In the genomic region with DNA sequence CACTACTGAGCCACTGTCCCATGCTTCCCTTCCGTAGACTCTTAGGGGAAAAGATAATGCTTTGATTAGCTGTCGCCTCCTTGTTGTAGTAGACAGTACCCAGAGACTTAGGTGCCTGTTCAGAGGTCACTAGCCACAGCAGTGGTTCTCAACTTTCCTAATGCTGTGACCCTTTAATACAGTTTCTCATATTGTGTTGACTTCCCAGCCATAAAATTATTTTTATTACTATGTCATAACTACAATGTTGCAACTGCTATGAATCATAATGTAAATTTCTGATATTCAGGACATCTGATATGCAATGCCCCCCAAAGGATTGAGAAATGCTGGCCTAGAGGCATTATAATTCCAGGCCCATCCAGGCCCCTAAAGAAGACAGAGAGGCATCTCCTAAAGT, we compare ENCODE assay signal across 21 mouse cellular contexts.
"Had no signal": no experiment of that assay in that cellular context is flagged by ENCODE, and none has a peak within 500 bp of the region (broad histone marks: within the 10 kb centered on the region; RNA-seq: fewer than 3 reads in every experiment).

No protein-coding gene starts in this region.

- H3K27me3 ChIP-seq: limb, embryonic 12.5 days; limb, embryonic 15.5 days; lung, embryonic 15.5 days; midbrain, embryonic 13.5 days; neural tube, embryonic 12.5 days; neural tube, embryonic 15.5 days had no signal

- H3K4me1 ChIP-seq: neural tube, embryonic 12.5 days had no signal

- DNase-seq: kidney, postnatal 14 days; kidney, postnatal 4 days; left cerebral cortex, postnatal 4 days; lung, adult 18-20 months; lung, postnatal 10 days; lung, postnatal 36 days; right cerebral cortex, adult 18-20 months; right cerebral cortex, postnatal 25 days; spleen, adult 18-20 months; thymus, adult 18-20 months; thymus, postnatal 36 days had no signal

- H3K36me3 ChIP-seq: limb, embryonic 12.5 days; limb, embryonic 15.5 days; lung, embryonic 15.5 days; midbrain, embryonic 10.5 days; midbrain, embryonic 13.5 days; neural tube, embryonic 12.5 days; neural tube, embryonic 15.5 days had no signal

- H3K27ac ChIP-seq: limb, embryonic 12.5 days; limb, embryonic 15.5 days; liver, embryonic 14.5 days; lung, embryonic 15.5 days; midbrain, embryonic 10.5 days; midbrain, embryonic 13.5 days; neural tube, embryonic 12.5 days; neural tube, embryonic 15.5 days had no signal

- H3K9me3 ChIP-seq: limb, embryonic 12.5 days; limb, embryonic 15.5 days; lung, embryonic 15.5 days; megakaryocyte, embryonic 14.5 days; midbrain, embryonic 10.5 days; midbrain, embryonic 13.5 days; neural tube, embryonic 12.5 days; neural tube, embryonic 15.5 days had no signal

- H3K4me2 ChIP-seq: limb, embryonic 12.5 days; limb, embryonic 15.5 days; liver, embryonic 11.5 days; lung, embryonic 15.5 days; midbrain, embryonic 13.5 days; neural tube, embryonic 12.5 days; neural tube, embryonic 15.5 days had no signal

- H3K4me3 ChIP-seq: limb, embryonic 12.5 days; limb, embryonic 15.5 days; lung, embryonic 15.5 days; megakaryocyte, embryonic 14.5 days; midbrain, embryonic 10.5 days; midbrain, embryonic 13.5 days; neural tube, embryonic 12.5 days; neural tube, embryonic 15.5 days had no signal
